Mouse (Mus musculus) R1 (cell line): ENCODE measurements around the gene Kctd11.
A peak's percentile ranks its signal among the peaks of the same experiment; 100 is the strongest.

Experiments used
- DNase-seq: peaks from one replicate; pipeline ENCODE4 v3.0.0-alpha.2; 2018; ENCODE audit warnings: low read depth, low spot score

Gene Kctd11

DNA sequence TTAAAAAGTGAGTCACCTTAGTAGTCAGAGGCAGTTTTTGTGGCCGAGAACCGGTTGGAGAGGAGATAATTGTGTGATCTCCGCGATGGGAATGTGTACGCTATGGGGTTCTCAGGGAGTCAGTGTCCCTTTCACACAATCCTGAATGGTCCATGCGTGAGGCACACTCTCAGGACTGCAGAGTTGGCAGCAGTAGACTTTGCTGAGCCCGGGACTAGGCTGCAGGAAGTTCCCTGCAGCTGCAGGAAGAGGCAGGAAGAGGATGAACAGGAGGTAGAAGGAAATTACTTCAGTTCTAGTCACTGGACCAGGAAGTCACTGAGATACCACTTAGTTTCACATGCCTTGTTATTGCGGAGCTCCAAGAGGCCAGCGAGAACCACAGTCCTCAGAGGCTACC, 32.1 kb downstream of the Kctd11 start:
- DNase-seq, result no peak

DNA sequence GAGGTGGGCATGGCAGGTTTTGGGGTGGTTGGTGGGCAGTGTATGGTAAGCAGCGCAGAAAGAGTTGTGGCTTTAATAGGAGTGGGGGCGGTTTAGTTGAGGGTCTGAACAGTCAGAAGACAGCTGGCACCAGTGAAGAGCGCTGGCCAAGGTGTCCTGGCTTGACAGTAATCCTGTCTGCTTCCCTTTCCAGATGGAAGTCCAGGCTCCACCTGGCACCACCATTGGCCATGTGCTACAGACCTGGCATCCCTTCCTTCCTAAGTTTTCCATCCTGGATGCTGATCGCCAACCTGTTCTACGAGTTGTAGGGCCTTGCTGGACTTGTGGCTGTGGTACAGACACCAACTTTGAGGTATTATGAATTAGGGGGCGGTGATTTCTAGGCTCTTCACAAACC, 33.2 kb downstream of the Kctd11 start:
- no peak for DNase-seq

DNA sequence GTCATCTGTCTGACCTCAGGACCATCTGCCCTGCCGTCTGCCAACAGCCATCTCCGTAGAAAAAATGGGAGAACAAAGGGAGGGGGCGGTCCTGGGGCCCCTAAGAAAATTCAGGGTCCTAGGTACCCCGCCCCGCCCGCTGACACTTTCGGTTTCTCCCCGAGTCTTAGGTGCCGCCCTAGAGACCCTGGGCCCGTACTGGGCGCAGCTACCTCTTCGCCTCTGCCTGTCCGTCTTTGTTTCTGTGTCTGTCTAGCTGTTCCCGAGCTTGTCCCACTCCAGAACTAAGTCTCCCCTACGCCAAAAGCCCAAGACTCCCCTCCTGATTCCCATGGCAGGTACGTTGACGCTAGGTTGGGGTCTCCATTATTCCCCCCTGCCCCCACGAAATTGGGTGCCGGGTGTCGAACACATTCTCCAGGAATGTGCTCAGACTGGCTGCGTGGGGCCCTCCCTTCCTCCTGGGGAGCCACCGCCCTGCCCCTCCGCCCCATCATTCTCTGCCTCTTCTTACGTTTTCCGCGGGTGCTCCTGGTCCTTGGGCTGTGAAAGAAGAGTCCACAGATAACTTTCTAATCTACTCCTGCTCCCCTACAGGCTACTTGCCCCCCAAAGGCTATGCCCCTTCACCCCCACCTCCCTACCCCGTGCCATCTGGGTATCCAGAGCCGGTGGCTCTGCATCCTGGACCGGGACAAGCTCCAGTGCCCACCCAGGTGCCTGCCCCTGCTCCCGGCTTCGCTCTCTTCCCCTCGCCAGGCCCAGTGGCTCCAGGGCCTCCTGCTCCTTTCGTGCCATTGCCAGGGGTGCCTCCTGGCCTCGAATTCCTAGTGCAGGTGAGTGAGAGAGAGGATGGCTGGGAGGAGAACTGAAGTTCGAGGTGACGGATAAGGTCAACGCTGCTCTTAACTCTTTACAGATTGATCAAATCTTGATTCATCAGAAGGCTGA, 34.2 kb downstream of the Kctd11 start:
- DNase-seq, result no peak

DNA sequence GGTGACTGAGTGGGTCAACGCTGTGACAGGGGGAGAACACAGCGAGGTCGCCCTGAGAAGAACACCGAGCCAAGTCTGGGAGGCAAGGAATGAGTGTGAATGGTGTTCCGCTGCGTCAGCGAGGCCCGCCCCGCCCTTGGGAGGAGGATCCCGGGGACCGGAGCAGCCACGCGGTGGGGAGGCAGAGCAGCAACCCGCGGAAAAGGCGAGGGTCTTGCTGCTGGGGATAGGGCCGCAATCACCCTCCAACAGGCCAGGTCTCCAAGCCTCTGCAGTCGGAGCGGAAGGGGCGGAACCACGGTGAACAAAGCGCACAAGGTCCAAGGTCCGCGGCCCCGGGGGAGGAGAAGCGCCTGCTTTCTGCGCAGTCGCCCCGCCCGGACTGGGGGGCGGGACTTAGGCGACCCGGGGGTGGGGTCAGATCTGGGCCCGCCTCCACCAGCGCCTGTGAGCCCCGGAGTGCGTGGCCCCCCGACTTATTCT, 35.0 kb downstream of the Kctd11 start, which contains the start of gene Plscr3:
TSS of gene Plscr3 (plus strand) at position 179 of the 483 bp plus-strand sequence.
- peak; percentile 95 for DNase-seq

DNA sequence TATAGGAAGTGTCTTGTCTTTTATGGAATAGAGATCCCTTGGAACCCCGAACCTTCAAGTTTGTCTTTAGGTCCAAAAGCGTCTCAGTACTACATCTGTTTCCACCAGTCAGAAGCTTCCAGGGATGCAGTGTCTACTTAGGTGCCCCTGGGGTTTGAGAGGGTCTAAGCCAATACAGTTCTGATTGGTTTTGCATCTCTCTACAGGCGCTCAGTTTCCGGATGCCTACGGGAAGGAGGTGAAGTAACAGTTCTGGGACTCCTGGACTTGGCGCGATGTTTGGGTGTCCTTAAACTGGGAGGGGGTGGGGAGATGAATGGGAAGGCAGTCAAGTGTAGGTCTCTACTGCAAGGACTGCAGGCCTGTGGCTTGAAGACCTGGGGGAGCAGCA, 42.5 kb downstream of the Kctd11 start:
- DNase-seq, result peak; percentile 68

DNA sequence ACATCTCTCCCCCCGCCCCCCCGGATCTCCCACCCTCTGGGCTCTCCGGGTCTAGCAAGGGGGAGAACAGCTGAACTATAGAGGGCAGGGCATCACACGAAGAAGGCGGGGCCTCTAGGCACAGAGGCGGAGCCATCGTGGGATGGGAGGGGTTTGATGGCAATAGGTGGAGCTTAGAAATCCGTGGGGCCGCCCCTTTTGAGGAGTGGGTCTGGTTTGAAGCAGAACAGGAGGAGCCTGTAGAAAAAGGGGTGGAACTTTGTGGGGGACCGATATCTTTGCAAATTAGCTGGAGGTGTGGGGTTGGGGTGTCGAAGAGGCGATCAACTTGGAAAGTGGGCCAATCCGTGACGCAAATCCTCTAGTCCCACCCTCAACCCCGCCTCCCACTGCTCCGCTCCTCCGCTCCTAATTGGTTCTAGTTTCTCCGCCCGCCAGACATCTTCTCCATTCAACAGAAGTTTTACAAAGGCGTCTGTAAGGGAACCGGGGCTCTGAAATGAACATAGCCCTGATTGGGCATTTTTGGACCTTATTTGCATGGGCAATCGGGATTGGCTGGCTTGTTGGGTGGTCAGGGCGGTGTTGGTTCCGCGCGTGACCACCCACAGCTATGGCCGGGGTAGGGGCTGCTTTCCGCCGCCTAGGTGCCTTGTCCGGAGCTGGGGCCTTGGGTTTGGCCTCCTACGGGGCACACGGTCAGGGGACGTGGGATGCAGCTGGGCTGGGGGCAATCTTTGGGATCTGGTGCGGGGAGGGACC, 43.1 kb downstream of the Kctd11 start, which contains the start of gene Tmem256:
TSS of gene Tmem256 (plus strand) at position 563 of the 762 bp plus-strand sequence.
- DNase-seq, result peak; percentile 100

DNA sequence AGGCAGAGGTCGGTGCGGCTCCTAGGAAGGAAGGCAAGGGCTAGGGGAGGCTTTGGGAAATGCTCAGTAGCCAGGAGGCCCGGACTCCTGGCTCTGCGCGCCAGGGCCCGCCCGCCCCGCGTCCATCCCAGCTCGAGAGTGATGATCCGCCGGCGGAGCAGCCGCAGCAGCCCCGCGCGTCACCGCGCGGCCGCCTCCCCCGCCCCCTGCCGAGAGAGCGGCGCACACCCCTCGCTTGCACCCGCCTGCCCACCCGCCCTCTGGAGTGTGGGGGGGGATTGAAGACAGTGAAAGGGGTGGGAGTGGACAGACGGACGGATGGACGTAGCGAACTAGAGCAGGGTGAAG, 43.6 kb downstream of the Kctd11 start, which contains the start of gene Nlgn2:
TSS of gene Nlgn2 (minus strand) at position 181 of the 348 bp plus-strand sequence.
- DNase-seq, result no peak

DNA sequence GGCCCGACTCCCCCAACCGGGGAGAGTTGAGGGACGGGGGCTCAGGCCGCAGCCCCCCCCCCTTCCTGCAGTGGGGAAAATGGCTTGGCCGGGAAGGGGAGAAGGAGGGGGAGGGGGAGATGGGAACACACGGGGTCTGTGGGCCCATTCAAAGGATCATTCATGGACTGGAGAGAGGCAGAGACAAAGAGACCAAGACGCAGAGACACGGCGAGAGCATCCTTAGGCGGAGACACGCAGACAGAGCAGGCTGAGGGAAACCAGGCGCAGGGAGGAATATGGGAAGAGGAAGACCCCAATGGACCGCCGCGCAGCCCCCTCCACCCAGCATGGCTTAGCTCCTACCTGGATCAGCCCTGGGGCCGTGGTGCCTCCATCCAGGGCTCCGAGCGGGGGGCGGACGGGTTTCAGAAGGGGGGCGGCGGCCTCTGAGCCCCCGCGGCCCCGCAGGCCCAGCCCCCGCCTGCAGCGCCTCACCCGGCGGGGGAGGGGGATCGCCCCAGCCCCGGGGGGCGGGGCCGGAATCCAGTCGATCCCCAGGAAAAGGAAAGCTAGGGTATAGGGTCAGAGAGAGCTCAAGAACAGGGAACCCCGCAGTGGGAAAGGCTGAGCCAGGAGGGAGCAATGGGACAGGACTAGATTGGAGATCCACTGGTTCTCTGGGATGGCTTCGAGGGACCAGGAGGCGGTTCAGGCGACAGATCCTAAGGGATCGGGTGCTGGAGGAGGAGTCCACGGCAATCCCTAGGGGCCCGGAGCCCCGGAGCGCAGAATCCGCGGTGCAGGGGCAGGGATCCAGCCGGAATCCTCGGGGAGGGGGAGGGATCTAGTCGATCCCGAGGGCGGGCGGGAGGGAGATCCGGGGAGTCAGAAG, 44.3 kb downstream of the Kctd11 start:
- DNase-seq, result peak; percentile 61

DNA sequence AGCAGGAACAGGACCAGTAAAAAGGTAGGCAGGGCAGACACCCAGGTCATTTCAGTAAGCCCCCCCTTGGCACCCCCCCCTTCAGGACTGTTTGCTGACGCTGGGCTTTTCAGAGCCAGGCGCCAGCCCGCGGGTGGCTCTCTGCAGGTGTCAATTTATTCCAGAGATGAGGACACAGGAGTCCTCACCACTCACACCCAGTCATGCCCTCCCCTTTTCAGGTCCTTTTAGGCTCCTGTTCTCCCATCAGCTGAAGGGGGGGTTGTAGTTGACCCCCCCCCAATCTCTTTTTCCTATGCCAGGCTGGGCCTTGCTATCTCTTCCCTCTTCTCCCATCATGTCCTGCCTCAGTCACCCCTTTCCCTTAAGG, 45.3 kb downstream of the Kctd11 start:
- no peak for DNase-seq

DNA sequence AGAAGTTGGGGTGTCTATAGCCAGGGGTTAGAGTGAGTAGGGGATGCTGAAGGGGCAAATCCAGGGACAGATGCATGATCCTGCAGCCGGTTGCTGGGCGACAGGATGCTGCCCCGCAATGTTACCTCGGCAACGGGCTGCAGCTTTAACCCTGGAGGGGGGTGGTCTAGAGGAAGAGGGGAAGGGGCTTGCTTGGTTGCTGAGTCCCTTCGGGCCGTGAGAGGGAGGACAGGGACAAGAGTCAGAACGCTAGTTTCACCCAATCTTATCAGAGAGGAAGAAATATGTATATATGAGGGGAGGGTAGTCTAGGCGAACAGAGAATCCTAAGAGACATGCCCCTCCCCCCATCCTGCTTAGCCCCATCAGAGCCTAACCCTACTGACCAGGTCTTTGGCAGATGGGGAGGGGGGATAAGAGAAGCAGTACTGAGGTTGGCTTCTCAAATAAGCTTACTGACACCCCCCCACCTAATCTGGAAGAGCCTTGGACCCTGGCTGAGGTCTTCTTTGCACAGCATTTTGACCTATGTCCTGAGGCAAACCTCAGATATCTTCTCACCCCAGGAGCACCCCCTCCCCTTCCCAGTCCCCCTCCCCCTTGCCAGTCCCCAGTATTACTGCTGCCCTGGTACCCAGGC, 45.8 kb downstream of the Kctd11 start:
- DNase-seq, result no peak

DNA sequence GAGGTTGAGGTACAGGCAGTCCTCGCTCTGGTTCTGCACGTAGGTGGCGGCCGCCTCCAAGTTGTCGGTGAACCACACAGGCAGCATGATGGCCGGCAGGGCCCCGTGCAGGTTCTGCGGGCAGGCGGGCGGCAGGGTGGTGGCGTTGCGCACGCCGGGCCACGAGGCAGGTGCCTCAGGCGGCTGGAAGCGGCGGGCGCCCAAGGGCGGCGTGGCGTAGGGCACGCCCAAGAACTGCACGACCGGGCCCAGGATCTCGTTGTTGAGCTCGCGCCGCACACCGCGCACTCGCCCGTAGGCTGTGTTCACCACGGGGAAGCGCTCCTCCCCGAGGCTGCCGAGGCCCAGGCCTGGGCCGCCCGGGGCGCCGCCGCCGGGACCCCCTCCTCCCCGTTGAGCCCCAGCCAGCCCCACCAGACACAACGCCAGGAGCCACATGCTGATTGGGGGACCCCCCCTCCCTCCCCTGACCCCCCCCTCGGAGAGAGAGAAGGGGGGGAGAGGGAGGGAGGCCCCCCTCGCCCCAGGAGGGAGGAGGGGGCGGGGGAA, 47.1 kb downstream of the Kctd11 start:
- DNase-seq, result peak; percentile 39

DNA sequence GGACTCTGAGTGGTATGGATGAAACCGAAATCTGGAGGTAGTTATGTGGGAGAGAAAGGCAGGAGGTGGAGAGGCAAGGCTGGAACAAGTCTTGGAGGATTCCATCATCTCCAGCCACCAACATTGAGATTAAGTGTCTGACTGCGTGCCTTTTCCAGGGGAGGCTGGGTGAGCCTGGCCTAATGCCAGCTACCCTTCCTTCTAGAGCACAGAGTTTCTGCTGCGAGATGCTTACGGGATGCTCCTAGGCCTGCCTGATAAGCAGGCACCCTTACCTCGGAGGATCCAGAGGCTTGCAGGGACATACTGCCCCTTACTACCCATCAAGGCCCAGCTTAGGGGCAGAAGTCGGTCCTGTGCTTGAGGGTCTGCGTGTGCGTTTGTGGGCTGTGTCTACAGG, 47.7 kb downstream of the Kctd11 start:
- DNase-seq, result peak; percentile 45

DNA sequence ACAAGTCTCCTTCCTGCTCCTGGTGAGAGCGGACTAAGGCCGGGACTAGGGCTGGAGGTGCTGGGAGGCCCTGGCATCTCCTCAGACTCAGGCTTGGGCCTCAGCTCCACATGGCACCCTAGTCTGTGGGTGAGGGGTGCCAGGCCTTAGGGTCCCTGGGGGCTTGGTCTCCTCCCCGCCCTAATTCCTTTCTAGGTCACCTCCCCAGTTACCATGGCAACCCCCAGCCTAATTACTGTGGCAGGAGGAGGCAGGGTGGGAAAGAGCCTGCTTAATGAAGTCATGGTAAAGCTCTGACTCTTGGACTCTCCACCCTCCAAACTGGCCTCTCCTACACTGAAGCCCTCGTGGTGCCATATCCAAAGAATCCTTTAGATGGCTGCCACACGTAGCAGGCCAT, 52.4 kb downstream of the Kctd11 start:
- DNase-seq, result peak; percentile 72
